Mouse (Mus musculus) kidney, postnatal 36 days (tissue): ENCODE results near the gene Ncoa6.

Experiments used
- DNase-seq, 2 experiments: peaks; one replicate each; pipeline ENCODE4 v3.0.0; 2021 to 2022; ENCODE audit warnings: mixed read lengths in 2 of 2

Gene Ncoa6

DNA sequence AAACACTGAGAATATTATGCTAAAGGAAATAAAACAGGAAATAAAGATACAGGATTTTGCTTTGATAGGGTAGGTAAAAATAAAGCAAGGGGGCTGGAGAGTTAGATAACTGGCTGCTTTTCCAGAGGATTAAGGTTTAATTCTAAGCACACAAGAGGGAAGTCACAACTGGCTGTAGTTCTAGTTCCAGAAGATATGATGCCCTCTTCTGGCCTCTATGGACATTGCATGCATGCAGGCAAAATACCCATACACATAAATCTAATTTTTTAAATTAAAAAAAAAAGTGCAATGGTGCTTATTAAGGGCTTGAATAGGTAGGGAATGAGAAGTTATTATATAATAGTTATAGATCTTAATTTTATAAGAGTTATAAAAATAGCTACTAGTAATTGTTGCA lies 37.2 kb downstream of the Ncoa6 start:
- peak; percentile 15 to 41 for DNase-seq

DNA sequence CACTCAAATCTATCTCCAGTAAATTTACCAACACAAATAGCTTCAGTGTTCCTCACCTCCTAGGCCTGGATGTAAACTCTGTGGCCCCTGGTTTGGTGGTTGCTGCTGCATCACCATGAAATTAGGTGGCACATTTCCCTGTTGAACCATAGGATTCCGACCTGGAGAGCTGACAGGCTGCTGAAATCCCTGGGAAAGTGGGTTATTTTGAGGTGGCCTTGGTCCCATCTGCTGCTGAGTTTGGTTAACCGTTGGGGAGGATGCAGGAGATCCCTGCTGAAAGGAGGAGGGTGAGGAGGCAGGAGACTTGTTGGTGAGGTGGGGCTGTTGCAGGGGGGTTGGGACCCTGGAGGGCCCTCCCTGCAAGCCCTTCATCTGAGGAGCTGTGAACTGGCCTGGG lies 52.8 kb downstream of the Ncoa6 start:
- DNase-seq: no peak

DNA sequence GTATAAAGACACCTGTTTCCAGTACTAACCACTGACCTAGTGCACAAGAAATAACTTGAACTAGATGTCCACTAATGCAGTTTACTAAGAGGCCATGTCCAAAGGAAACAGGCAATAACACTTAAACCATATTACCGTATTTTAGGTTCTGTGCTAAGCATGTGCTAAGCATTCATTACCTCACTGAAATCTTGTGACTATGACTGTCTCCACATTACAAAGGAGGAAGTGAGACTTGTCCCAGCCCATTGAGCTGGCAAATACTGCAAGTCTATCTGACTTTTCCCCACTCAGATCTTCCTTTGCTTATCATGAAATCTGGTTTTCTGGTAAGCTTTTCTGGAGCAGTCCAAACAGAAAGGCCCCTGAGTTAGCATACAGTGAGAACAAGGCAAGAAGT lies 69.1 kb downstream of the Ncoa6 start:
- DNase-seq: no peak

DNA sequence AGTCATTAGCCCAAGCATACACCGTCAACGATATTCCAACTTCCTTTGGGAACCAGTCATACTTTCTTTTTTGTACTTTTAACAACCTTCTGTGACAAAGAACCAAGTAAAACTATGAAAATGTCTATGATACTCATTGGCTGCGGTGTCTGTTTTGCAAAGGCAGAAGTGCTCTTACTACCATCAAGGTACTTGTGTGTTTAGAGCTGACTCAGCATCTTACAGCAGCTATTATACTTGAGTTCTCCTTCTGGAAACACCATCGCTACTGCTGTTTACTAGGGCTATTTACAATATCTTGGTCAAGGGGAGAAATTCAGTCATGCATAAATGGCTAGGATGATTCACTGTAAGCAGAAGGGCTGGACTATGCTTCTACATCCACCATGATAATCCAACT lies 71.8 kb downstream of the Ncoa6 start:
- DNase-seq: no peak

DNA sequence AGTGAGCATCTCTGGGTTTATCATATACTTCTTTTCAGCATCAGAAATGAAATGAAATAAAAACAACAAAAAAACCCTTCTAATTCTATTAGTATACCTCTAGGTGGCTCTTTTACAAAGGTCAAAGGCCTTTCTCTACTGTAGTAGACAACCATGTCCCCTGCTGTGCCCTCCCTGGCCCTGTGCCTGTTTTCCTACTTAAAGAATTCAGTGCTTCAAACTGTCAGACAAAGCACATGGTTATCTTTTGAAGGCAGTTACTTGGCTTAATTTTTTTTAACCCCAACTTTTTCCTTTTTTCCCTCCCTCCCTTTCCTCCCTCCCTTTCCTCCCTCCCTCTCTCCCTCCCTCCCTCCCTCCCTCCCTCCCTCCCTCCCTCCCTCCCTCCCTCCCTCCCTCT lies 73.4 kb downstream of the Ncoa6 start:
- DNase-seq: peak in 1 of 2 experiments; percentile 16

DNA sequence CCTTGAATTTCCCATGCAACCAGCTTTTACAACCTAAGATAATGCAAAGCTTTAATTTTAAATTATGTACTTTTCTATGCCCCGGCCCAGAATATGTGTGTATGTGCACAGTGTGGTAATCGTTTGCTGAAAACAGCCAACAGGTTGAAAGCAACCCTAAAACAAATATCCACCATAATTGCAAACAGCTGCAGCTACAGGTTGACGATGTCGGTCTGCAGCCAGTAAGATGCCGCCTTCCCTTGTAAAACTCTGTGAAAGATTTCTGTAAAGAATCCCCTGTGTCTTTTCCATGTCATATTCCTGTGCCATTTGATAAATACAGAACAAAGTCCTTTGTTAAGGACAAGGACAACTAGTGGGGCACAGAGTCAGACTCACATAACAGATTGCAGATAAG lies 79.1 kb downstream of the Ncoa6 start:
- DNase-seq: no peak

DNA sequence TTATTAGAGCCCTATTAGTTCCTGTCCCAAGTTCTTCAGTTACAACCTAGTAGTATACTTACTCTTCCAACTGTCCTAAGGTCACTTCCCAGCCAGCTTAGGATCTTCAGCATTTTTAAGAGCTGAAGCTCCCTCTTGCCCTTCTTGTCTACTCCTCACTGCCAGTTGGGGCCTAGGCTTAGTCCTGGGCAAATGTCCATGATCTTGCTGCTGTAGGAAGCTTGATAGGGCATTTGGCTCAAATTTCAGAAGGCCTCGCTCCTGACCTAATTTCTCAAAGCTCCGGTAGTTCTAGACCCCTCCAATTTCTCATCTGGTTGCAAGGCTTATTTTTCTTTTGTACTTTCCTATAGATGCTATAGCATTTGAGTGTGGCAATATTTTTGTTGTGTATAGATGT lies 85.1 kb downstream of the Ncoa6 start:
- DNase-seq: no peak

DNA sequence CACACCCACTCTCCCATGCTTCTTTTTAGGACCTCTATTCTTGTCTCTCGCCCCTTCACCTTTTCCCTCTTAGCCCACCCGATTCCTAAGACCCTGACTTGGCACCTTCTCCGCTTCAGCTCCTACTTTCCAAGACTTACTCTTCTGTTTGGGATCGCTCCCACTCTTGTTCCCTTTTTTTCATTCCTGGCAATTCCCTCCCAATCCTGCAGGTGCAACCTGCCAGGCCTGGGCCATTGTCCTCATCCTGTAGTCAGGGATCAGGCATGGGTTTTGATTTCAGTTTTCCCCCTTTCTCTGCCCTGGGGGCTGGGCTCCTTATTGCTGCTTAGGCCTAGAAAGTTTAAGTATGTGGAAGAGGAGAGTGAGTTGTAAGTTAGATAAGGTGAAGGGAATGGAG lies 86.6 kb downstream of the Ncoa6 start:
- DNase-seq: no peak

DNA sequence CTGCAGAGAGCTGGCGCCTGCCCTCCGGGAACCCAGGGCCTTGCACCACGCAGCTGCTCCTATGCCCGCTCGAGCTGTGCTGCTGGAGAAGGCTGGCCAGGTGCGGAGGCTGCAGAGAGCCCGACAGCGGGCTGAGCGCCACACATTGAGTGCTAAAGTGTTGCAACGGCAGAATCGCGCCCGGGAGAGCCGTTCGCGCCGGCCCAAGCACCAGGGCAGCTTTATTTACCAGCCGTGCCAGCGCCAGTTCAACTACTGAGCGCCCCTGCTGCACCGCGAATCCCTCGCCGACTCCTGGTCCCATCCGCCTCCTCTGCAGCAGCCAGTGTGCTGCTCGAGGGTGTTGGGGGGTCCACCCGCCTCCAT lies 87.2 kb downstream of the Ncoa6 start:
- peak in 1 of 2 experiments; percentile 13 for DNase-seq

DNA sequence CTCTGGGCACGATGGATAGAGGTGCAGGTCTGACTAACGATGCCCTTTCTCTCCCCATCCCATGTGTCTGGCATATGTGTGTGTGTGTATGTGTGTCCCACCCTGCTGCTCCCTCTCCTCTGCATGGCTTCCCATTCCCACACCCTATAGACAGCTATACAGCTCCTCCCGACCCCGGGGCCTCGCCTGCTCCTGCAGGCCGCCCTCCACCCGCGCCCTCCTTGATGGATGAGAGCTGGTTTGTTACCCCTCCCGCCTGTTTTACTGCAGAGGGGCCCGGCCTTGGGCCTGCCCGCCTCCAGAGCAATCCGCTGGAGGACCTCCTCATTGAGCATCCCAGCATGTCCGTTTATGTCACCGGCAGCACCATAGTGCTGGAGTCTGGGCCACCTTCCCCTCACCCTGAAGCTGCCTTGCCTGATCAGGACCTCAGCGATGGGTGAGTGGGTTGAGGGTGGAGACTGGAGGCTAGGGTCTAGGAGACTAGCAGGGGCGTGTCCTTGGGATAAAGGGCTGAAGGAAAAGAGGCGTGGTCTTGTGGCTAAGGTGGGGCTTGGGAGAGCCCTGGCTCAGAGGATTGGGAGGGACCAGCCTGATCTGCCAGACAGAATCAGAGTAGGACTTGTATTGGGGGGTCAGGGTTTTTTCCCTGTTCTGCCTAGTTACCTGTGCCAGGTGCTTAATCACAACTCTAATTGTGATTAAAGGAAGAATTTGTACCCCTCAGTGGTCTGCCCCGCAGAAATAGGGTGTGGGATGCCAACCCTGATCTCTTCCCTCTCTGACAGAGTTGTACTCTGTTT lies 87.8 kb downstream of the Ncoa6 start:
- DNase-seq: no peak

DNA sequence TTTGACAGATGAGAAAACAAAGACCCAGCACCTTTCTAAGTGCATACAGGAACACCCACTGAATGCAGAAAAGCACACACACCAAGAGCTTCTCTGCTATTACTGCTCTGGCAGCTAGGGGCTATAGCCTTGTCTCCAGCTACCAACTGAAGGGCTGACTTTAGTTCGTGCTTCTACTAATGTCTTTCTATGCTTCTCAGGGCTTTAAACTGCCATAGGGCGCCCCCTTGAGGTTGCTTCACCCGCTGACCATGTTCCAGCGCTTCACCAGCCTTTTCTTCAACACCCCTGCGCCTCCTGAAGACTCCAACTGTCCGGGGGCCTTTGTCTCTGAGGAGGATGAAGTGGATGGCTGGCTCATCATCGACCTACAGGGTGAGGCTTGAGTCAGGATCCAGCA lies 88.6 kb downstream of the Ncoa6 start:
- peak; percentile 87 to 93 for DNase-seq

DNA sequence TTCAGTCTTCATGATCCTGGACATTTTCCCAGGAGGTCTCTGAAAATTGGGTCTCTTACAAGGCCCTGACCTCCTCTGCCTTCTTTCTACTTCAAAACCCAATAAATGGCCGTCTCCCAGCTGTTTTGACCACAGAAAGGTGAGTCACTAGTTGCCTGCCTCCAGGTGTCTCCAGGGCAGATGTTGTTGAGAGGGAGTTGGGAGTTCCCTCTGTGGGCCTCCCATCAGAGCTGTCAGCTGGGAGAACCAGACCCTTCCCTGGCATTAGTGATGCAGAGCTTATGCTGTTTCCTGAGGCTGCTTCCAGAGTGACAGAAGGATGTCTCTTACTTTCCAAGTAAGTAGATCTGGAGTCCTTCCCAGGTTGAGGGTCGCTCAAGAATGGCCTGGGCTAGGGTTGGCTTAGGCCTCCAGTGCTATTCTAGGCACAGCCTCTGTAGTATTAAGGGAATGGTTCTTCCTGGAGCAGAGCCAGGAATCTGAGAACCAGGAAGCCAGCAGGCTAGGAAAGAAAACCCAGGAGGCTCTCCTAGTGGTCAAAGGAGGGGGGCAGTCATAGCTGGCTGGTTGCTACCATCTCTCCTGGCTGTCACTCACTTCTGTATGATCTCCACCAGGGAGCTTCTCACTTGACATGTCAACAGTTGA lies 90.8 kb downstream of the Ncoa6 start:
- DNase-seq: peak; percentile 73 to 82

DNA sequence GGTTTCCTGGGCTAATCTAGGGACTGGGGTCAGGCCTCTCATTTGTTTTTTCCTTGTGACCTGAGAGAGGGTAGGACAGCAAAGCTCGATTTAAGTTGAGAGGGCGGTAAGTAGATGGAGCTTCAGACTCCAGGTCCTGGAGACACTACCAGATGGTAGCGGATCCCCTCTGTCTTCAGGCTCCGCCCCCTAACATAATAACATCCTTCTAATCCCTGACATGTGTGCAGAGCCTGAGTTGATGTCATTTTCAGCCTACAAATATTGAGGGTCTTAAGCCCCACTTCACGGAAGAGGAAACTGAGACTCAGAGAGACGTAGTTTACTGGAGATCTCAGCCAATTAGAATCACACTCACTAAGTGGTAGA lies 91.4 kb downstream of the Ncoa6 start:
- no peak for DNase-seq

DNA sequence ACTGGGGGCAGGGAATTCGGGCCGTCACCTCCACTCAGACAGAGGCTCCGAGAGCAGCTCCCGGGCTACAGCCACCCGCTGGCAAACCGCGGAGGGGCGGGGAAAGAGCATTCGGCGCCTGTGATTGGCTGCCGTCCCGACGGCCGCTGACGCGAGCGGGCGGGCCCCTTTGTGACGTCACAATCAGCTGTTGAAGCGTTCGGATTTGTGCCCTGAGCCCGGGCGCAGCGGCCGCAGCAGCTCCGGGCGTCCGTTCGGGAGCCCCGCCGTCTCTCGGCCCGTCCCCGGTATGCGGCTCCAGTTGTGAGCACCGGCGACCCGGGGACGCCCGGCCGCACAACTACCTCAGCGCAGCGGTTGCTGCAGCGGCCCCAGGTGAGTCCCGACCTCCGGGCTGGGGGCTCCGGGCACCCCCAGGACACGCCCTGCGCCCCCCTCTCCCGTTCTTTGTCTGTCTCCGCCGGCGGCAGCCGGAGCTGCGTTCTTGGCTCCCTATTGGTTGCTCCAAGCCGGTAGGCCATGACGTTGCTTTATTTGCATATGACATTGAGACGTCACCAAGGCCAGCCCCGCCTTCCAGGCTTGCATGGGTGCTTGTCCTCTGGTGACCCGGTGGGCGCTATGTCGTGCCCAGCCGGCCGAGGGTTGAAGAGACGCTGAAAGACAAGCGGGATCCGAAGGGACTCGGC lies 91.9 kb downstream of the Ncoa6 start:
- peak; percentile 98 to 99 for DNase-seq

DNA sequence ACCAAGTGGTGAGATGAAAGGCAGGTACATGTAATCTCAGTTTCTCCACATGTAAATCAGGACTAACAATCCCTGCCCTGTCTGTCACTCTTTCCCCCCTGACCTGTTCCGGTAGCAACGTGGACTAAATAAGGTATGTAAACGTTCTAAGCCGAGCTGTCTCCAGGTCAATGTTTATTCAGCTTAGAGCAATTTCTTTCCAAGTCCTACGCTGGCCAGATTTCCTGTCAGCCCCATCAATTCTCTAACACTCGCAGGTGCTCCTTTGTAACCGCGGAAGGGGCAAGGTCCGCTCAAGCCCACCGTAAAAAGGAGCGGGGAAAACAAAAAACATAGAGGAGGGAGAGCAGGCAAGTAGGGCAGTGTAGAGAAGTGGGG lies 92.6 kb downstream of the Ncoa6 start:
- DNase-seq: peak in 1 of 2 experiments; percentile 16

DNA sequence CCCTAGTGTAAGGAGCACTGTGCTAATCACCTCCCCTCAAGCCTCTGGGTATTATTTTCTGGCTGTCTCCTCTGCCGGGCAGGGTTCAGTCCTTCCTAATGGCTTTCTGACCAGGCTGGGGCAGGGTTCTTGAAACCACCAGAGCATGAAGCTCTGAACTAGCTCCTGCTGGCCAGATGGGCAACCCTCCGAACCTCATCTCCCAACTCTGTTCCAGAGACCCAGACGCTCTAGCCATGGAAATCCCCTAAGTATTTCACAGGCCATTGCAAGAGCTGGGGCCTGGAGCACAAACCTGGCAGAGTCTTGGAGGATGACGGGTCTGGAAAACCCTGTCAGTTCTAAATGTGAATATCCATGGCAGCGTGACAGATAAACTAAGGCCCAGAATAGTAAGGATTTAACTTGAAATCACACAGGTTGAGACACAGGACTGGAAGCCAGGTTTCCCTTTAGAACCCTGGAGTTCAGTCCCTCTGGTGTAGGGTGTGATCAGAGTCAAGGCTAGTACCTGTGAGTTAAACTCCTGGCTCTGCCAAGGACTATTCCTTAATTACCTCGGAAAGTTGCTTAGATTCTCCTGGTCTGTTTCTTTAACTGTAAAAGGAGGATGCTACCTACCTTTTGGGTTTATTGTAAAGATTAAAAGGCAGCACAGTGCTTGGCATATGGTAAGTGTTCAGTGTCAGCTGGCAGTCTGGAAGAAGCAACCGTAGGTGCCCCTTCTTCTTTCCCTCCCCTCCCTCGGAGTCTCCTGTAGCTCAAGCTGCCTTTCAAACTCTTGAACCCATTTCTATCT lies 93.2 kb downstream of the Ncoa6 start, which contains the start of gene Trp53inp2:
Gene Trp53inp2 (plus strand): TSS at position 799 of the 799 bp plus-strand sequence.
- peak; percentile 73 to 82 for DNase-seq

DNA sequence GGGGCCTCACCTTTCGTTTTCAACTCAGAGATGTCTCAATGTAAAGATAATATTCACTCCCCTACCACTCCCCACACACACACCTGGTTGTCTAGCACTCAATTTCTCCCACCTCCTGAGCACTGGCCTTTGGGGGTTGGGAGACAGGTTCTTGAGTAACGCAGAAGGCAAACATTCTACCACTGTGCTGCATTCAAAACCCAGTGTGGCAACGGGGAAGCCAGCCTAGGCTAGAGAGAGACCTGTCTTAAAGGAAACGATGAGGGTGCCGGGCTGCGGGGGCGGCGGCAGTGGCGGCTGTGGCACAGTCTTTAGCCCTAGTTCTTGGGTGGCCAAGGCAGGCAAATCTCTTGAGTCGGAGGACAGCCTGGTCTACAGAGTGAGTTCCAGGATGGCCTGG lies 97.5 kb downstream of the Ncoa6 start:
- DNase-seq: no peak

DNA sequence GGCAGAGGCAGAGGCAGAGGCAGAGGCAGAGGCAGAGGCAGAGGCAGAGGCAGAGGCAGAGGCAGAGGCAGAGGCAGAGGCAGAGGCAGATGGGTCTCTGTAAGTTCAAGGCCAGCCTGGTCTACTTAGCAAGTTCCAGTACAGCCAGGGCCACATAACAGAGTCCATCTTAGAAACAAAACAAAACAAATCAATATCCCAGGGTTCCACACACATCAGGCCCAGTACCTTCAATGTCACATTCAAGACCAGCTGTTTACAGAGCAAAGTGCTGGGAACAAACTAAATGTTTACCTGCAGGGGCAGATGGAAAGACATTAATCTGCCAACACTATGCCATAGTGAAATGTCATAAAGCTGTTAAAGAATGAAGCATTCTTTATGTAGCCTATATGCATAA lies 99.2 kb downstream of the Ncoa6 start:
- DNase-seq: no peak

DNA sequence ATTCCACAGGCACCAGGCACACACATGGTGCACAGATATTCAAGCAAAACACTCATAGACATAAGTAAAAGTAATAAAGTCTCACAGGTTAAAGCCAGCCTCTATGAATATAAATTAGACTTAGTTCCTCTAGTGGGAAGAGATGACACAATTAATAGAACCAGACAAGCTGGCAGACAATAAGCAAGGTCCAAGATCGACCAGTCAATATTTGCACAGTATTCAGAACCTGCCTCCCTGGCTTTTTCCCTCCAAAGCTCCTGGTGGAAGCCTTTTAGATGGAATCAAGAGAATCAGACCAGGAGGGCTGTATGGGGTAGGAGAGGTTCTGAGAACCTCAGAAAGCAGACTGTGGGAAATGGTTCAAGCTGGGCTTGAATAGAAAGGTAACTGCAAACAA lies 99.8 kb downstream of the Ncoa6 start:
- DNase-seq: no peak

DNA sequence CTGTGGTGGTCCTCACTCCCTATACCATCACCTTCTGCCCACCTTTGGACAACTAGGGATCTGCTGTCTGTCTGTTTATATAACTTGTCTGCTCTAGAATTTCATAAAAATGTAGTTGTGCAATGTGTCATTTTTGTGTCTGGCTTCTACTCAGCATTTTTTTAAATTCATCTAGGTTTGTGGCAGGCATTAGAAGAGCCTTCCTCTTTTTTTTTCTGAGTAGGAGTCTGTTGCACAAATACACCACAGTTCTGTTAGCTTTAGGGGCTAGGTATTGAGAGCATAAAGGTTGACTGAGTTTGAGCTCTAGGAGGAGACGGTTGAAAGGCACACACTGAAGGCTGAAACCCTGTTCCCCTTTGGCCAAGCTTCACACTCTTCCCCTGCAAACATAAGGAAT lies 100.4 kb downstream of the Ncoa6 start:
- DNase-seq: no peak

DNA sequence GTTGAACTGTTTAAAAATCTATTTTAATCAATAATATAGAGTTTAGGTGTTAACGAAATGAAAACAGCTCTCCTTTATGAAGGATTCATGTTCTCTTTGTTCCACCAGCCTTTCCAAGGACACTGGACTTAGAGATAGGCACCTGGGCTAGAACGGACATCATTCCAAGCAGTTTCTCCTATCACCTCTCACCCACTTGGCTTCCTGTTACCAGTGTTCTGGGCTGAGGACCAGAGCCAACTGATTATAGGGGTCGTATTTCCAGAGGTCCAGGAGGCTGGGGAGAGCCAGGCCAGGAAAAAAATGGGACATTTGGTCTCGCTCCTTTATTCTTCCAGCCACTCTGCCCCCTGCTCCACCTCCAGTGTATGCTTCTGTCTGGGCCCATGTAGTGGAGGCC lies 101.2 kb downstream of the Ncoa6 start:
- peak in 1 of 2 experiments; percentile 18 for DNase-seq

DNA sequence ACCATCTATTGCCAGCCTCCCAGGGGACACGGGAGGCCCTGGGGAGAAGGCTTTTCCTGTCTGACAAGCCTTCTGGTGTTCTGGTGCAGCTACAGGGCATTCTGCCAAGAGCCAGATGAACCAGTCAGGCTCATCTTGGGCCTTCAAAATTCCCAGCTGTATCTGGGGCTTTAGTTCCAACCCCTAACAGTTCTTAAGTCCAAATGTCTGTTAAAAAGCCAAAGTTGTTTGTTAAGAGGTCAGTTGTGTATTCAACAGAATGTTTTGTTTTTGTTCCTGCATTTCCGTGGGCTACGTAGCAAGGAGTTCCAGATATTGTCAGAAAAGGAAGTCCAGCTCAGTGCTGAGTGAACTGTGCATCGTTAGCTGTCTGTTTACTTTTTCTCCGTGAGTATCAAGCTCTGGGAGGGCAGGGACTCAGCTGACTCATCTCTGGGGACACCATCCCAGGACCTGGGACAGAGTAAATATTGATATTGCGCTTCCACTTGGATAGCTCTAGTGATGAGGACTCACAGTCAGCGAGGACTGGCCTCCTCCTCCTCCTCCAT lies 104.3 kb downstream of the Ncoa6 start:
- DNase-seq: peak; percentile 76 to 77
